Mouse (Mus musculus): Measurements from ENCODE around the gene Tmem88. TPM values are rescaled to one million over a fixed set of nuclear protein-coding genes. Genes with fewer than 3 reads are reported as not detected.

Tmem88 gene
- total RNA-seq, 2 experiments from 2014 or later: 14.0 to 15.7 TPM

DNA sequence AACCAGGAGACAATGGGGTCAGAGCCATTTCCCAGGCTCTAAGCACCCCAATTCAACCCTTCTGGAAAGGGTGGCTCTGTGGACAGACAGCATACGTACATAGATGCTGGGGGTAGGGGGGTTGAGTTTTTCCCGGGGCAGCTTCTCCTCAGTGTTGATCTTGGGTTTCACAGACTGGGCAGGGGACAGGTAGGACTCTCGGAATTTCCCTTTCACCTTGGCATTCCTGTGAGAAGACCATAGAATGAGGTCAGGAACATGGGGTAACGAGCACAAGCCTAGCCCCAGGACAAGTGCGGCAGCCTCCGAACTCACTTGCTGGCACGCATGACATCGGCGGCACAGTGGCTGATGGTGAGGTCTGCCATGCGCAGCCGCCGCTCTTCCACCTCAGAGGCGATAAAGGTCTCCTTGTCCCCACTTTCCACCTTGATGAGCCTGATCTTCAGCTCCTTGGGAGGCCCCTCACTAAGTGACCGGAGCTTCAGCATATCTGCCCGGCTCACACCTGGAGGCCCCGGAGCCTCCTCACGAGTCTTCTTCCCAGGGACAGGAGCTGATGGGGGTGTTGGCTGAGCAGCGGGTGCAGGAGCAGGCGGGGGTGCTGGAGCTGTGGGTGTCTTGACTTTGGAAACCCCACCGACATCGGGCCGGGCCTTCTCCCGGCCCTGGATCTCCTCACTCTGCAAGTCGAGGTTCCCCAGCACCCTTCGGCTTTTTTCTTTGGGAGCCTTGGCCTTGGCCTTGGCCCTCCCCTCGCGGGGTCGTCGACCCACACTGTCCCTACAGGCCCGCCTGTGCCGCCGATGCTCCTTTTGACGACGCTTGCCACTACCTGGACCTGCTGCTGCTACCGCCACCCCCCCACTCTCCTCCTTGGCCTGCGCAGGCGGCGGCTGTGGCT is 5.9 kb upstream of the Tmem88 start:
- peak; percentile 20 for DNase-seq

DNA sequence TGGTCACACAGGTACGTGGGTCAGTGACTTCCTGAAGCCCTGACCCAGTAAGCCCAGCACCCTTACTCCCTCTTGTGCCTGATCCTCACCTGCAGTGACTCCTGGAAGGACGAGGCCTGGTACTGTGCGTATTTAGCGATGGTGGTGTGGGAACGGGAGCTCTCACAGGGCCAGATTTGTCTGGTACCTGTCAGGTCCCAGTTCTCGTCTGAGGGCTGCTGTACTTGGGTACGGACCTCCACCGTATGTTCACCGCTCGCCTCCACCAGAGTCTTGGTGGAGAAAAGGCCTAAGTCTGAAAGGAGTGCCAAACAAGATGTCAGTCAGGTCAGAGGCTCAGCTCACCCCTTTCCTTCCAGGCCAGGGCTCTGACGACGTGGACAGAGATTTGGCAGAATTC is 4.0 kb upstream of the Tmem88 start:
- DNase-seq: no peak

DNA sequence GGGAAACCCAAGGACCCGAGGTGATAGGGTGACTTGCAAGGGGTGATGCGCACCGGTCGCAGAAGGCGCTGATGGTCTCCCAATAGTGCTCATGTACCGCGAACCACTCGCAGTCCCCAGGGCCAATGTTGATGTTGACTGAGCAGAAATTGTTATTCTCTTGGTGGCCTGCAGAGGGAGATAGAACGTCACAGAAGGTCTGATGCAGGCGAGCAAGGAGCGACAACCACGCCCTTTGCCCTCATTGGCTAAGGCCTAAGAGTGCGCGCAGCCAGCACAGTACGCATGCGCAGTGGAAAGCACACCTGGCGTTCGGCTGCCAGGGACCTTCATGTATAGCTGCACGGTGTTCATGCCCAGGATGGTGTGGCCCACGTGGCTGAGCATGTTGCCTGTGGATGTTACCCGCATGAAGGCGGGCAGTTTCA is 3.2 kb upstream of the Tmem88 start:
- peak; percentile 74 for DNase-seq

DNA sequence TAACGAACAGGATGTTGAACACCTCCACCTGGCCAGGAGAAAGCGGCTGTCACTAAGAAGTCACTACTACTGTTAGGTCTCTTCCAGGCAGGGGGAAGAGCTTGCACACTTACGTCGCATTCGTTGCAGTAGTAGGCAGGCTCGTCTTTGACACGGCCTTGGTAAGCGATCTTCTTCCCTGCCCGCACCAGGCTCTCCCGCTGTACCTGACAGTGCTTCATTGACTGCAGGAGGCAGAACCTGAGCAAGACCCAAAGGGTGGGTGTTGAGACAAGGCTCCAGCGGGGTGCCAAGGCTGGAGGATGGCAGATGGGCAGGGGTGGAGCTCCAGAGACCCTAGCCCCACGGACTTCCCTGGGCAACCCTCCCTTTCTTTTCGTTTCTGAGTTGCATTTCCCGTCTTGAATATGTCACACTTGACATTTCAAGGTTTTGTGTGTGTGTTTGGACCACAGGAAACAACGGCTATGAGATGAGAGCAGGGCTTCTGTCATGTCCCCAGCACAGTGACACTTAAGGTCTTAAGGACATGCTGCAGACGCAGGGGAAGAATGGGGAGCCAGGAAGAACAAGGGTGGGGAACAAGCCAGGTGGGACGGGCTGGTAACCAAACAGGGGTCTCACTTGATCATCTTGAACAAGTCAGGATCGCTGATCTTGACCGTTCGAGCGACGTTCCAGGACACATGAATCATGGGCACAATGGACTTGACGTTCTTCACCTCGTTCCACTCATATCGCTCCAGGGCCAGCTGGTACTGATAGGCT is 2.2 kb upstream of the Tmem88 start:
- DNase-seq: peak; percentile 8

DNA sequence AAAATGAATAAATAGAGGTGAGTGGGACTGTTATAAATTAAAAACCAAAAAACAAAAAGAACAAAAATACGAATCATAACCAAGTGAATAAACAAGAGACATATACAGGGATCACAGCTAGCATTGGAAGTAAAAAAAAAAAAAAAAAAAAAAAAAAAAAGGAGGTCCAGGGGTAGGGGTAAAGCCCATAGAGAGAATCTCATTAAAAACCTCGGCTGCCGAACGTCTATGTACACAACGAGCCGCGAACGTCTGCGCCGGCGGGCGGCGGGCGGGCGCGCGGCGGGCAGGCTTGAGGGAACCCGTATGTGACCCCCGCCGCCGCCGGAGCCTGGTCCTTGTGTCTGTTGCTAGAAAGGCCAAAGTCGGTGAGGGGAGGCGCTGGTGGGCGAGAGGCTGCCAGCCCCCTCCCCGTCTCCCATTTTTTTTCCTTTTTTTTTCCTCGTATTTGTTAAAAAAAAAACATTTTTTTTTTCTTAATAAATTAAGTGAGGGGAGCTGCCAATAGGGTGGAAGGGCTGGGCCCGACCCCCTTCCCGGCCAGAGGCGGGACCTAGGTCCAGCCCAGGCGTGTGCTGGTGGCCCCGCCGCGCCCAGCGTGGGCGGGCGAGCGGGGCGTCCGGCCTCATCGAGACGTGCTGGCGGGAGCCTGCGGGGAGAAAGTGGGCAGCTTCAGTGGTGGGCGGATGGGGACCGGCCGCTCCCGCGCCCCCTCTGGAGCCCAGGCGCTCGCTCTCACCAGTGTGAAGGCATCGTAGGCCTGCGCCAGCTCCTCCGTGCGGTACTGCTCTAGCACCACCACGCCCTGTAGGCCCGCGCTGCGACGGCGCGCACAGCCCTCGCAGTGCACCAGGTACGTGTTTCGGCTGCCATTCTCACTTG is 1.4 kb upstream of the Tmem88 start:
- DNase-seq: peak; percentile 37

DNA sequence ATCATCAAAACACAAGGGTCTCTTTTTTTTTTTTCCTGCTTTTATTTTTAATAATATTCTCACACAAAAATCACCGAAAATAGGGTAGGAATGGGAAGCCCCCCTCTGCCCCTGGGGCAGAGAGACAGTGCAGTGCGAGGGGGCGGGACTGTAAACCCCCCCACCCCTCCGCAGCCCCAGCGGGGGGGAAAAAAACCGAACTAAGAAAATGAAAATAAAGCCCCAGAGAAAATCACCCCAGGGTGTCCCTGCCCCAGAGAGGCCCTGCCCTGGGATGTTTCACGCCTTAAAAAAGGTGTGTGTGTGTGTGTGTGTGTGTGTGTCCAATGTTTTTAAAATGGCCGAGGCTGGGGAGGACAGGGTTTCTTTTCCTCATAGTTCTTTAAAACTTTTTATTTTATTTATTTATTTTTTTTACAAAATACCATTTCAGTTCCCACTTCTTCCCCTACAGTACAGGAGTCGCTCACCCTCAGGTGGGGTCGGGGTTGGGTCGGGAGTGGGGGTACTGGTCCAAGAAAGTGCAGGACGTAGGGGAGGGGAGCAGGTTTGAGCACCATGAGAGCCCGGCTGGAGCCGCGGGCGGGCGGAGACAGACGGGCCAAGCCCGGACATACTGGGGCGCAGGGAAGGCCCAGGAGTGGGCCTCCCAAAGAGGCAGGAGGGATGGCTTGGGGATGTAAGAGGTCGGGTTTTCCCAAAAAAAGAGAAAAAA is 609 bp upstream of the Tmem88 start:
- peak; percentile 15 for DNase-seq

DNA sequence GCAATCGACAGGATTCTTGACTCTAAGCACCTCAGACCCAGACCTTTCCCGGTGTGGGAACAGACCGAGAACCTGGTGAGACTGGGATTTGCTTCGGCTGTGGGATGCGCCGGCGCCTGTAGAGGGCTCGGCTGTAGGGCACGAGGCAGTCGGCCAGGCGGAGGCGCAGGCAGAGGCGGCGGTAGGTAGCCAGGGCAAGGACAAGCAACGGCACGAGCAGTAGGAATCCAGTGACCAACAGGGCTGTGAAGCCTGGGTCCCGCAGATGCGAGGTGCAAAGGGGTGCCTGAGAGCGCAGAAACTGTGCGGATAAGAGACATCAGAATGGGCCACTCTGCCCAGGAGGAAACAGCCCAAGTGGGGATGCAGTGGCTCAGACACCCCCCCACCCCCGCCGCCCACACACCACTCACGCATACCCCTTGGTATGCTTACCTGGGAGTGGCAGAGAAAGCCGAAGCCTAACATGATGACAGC is 415 bp downstream of the Tmem88 start:
- peak; percentile 26 for DNase-seq

DNA sequence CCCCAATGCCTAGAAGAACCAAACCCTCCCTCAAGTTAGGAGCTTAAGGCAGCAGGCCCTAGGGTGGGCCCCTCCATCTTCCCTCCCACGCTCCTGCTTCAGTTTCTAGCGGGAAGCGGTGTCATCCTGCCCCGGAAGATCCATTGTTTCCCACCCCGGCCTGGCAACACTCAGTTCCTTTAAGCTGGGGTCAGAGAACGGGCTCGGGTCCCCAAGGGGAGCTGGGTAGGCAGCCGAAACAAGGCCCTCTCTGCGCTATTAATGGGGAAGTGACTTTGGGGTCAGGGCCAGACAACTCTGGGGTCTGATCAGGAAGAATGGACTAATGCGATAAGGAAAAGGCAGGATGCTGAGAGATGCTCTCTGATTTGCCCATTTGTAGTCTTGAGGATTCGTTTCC is 1.3 kb downstream of the Tmem88 start:
- peak; percentile 32 for DNase-seq

DNA sequence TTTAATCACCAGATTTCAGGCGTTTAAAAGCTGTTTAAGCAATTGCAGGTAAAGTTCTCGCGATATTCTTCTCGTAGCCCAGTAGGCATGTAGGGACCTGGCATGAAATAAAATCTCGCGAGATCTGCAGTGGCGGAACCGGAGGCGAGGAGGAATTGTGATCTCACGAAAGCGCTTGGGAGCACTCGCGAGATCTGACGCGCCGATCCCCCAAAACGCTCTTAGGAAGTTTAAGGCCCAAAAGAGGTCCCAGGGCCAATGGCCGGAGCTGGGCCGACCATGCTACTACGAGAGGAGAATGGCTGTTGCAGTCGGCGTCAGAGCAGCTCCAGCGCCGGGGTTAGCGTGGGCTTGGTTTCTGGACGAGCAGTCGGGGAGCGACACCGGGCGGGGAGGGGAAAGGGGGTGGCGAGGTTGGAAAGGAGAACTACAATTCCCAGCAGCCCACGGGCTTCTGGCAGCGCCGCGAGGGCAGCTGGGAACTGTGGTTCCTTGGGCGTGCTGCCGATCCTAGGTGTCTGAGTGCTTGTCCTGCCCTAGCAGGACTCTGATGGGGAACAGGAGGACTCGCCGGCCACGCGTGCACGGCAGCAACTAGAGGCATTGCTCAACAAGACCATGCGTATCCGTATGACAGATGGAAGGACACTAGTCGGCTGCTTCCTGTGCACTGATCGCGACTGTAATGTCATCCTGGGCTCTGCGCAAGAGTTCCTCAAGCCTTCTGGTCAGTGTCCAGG is 2.2 kb downstream of the Tmem88 start:
- peak; percentile 87 for DNase-seq

DNA sequence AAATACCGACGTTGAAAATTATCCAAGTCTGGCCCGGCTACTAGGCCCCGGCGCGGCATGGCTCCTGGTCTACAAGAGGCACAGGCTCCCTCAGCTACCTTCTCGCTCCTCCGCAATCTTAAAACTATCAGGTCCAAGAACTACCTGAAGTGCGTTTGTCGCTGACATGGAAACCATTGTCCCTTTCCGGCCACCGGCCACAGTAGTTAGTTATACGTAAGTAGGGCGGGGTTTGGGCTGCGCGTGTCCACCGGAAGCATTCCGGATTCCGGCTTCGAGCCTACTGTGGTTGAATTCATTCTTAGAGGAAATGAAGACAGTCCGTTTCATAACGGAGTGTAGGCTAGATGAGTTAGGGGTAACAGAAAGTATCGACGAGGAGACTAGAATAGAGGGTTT is 2.8 kb downstream of the Tmem88 start, which contains the start of the genes Naa38 and Cyb5d1:
Gene Naa38 (plus strand): TSS at position 253 of the 399 bp plus-strand sequence.
Gene Cyb5d1 (minus strand): TSS at position 397 of the 399 bp plus-strand sequence.
- DNase-seq: peak; percentile 83

DNA sequence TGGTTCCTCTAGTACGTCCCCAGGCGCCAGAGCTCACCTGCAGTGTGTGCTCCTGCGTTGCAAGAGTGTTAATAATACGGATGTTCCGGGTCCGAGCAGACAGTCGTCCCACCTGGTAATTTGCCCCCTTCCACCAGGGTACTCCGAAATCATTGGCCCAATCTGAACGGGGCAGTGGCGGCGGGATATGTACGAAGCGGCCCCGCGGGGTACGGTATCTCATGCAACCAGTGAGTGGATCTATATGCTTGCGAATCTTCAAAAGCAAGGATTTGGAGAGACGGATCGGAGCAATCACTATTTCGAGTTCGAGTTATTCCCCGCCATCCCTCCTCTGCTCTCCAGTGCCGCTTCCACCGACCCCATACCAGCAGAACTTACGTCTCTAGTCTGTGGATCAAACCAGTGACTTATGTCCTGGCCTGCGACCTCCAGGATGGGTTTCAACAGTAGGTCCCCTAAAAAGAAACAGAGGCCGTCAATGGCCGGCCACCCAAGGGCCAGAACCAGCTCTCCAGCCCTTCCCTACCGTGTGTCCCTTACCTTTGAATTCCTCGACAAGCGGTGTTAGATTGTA is 3.4 kb downstream of the Tmem88 start:
- DNase-seq: peak; percentile 11

DNA sequence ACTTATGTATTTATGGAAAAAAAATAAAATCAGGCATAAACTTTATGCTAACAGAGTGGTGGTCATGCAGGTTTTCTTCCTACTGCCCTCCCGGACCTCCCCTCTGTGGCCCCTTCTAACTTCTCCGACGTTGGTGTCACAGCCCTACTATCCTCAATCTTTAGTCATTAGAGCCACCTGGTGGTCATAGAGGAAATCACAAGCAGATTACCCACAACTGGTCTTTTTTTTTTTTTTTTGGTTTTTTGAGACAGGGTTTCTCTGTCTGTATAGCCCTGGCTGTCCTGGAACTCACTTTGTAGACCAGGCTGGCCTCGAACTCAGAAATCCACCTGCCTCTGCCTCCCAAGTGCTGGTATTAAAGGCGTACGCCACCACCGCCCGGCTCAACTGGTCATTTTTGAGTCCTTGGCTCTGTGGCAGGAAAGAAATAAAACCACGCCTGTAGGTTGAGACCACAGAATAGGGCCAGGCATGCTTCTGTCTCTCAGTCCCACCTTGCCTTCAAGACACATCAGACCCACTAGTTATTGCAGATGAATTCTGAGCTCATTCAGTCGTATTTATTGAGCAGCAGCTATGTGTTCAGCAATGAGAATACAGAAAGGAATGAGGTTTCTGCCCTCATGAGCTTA is 7.5 kb downstream of the Tmem88 start:
- DNase-seq: peak; percentile 57

DNA sequence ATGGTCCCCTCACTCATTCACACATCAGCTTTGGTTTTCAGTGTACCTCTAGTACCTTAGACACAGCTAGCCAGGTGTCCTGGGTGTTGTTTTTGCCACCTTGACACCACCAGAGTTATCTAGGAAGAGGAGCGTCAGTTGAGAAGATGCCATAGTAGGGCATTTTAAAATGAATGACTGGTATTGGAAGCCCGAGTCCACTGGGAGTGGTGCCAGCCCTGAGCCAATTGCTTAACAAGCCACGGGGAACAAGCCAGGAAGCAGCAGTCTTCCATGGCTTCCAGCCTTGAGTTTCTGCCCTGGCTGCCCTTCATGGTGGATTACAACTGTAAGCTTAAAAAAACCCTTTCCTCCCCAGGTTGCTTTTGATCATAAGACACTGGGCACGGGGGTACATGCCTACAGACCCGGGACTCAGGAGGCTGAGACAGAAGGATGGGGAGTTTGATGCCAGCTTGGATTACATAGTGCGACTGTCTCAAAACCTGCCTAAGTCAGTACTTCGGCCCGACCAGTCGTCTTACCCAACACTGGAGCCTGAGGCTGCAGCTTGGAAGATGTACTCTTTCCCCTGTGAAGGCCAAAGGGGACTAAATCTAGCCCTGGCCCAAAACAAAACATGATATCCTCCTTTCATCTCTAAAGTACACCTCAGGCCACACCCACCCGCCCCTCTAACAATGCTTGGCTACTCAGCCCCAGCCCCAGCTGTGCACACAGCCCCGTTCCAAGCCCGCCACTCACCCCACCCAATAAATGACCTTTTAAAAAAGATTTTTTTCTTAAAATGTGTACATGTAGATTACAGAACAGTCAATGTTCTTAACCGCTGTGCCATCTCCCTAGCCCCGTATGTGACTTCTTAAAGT is 8.3 kb downstream of the Tmem88 start:
- peak; percentile 68 for DNase-seq

DNA sequence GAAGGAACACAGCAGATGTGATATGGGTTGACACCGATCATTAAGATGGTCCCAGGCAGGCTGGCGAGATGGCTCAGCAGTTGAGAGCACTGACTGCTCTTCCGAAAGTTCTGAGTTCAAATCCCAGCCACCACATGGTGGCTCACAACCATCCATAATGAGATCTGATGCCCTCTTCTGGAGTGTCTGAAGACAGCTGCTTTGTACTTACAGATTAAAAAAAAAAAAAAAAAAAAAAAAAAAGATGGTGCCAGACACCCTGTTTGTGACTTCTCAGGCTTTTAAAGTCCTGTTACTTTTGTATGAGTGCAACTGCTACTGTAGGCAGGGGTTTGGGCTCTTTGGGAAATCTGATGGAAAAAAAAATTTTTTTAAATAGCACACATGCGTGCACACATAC is 9.4 kb downstream of the Tmem88 start:
- DNase-seq: no peak

DNA sequence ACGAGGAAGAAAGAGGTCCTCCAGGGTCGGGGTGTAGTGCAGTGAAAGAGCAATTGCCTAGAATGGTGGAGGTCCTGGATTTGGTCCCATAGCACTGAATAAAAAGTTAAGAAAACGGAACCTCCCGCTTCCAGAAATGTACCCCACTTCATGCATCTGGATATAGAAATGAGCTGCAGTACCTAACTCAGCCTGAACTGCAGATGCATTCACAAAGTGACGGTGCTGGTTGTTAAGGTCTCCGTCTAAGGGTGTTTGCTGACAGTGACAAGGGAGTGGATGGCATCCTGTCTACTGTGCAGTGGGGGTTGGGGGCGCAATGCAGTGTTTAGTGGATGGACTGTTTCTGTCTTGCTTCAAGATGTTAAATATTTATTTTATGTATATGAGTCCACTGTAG is 11.3 kb downstream of the Tmem88 start:
- DNase-seq: no peak

DNA sequence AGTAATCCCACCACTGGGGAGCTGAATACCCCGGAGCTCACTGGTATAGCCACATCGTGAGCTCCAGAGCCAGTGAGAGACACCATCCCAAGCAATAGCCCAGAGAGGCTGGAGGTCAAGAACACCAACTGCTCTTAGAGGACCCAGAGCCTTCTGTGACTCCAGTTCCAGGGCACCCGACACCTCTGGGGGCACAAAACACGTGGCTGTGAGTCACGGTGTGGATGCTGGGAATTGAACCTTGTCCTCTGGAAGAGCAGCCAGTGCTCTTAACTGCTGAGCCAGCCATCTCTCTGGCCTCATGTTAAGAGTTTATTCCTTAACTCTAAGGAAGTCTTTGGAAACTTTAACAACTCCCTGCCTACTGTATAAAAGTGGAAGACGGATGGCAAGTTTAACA is 13.1 kb downstream of the Tmem88 start:
- no peak for DNase-seq

DNA sequence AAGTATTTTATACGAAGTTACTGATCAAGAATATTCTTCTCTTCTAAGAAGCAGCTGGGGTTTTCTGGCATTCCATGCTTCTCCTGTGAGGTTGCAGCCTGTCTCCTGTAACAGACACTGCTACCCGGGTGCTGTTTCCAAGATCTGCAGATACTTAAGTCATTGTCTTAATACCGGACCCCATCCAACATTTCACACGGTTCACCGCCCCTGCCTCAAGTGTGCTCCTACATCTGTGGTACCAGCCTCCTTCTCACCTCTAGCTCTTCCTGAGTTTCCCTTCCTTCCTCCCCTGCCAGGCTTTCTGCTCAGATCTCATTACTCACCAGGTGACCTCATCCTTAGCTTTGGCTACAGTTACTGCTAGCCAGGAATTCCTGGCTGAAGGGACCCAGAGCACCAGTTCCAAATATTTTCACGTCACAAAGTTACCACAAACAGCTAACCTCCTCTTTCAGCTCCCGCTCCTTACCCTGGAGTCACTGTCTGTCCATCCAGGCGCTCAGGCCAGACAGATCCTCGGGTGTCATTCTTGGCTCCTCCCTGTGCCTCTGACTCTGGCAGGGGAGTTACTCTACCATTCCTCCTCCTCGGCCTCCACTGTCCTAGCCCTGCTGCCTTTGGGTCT is 15.4 kb downstream of the Tmem88 start:
- no peak for DNase-seq

DNA sequence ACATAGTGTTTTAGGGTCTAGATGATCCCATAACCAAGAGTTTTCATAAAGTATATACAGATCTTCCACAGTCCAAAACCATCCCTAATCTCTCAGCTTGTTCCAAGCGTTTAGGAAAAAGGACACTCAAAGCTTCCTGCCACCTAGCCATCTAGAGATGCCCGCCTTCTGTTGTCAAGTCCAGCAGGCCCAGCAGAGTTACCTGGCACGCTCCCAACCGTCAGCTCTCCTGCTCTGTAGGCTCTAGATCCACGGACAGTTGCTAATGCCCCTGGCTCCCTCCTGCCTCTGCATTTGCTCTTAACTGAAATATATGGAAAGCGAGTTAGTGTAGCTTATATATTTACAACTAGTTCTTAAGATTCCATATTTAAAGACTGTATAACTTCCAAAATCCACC is 16.7 kb downstream of the Tmem88 start:
- no peak for DNase-seq
